Mouse (Mus musculus): ENCODE data around the gene Matn3. TPM values are rescaled to one million over a fixed set of nuclear protein-coding genes. Genes with fewer than 3 reads are reported as not detected.

Gene Matn3
- polyA plus RNA-seq, 1 experiment: 0.04 TPM

DNA sequence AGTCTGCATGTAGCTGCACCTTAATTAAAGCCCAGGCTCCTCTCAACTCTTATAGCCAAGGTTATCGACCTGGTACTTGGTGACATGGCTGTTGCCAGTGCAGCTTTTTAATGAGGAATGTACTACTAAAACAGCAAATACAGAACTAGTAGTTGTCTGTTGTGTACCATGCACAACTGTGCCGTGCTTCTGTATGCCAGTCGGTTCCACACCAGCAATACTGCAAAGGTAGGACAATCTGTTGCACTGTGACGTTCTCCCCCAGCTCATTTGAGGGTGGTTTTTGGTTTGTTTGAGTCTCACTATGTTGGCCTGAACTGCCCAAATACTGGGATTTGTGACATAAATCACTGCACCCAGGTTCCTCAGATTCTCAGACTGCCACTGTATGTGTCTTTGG, 8.2 kb upstream of the Matn3 start:
- no peak for DNase-seq (ENCODE audit: low read depth in 1 of 2, low spot score in 2 of 2)
- H3K4me3 ChIP-seq (ENCODE audit: extremely low read depth, insufficient read depth, insufficient read length): no peak overlapping the region
- no peaks in the 10 kb centered on the region for H3K27me3 ChIP-seq (ENCODE audit: control insufficient read depth, insufficient read depth, low read length)
- TF ChIP-seq POLR2A (IDR thresholded peaks at IDR 0.05; ENCODE audit: low read depth, low read length): no peak
- no peak for TF ChIP-seq CTCF (IDR thresholded peaks at IDR 0.05; ENCODE audit: extremely low read depth, insufficient read depth, insufficient read length, insufficient replicate concordance)
- WGBS: 95% methylated on average over 4 of the region's 4 CpGs
- no peak overlapping the region for H3K27ac ChIP-seq (ENCODE audit: insufficient read depth, low read length)
- peaks cover 29% of the 10 kb centered on the region for H3K36me3 ChIP-seq (ENCODE audit: control insufficient read depth, insufficient read depth, low read length)
- no peaks in the 10 kb centered on the region for H3K4me1 ChIP-seq (ENCODE audit: control insufficient read depth, insufficient read depth, insufficient read length)

DNA sequence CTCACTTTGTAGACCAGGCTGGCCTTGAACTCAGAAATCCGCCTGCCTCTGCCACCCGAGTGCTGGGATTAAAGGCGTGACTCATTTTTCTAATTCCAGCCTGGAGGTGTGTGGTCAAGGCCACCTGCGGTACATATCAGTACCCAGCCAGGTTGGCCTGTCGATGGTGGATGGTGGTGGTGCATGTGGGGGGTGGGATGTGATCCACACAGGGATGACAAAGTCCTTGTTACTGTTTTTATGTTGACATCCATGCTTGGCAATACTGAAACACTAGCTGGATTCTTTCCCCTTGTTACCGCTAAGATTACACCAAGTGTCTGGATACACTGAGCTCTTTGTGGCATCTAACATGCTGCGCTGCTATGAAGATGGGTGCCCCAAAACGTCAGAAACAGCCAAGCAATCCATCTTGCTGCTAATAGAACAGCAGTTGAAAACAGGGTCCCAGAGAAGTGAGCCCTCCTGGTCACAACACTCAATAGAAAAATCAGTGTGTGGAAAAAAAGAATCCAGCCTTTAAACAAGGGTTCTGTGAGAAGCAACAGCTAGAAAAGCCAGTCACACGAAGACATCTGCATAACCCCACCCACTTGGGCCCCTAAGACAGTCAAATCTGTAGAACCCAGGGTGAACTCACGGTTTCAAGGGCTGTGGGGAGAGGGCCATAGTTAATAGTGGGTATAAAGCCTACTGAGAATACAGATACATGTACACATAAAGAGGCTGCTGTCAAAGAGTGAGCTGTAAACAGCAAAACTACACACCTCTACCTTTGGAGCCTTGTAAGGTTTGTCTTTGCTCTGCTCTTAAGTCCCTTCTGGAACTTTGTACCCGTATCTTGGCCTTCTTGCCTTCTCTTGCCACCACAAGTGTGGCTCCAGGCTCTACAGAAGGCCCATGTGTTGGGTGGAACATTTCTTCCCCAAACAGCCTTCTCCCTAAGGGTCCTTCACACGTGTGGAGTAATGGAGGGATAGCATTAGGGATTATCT, 7.4 kb upstream of the Matn3 start:
- WGBS: 86% methylated on average over 12 of the region's 12 CpGs
- Histone ChIP-seq H3K27me3 (ENCODE audit: control insufficient read depth, insufficient read depth, low read length) (no peaks in the 10 kb centered on the region), H3K36me3 (ENCODE audit: control insufficient read depth, insufficient read depth, low read length) (peaks cover 23% of the 10 kb centered on the region), H3K4me1 (ENCODE audit: control insufficient read depth, insufficient read depth, insufficient read length) (no peaks in the 10 kb centered on the region), H3K4me3 (ENCODE audit: extremely low read depth, insufficient read depth, insufficient read length) (no peak overlapping the region), H3K27ac (ENCODE audit: insufficient read depth, low read length) (no peak overlapping the region)
- TF ChIP-seq CTCF (IDR thresholded peaks at IDR 0.05; ENCODE audit: extremely low read depth, insufficient read depth, insufficient read length, insufficient replicate concordance) (no peak), POLR2A (IDR thresholded peaks at IDR 0.05; ENCODE audit: low read depth, low read length) (no peak)
- DNase-seq (ENCODE audit: low read depth in 1 of 2, low spot score in 2 of 2): no peak

GRCm38 (mm10) chr12:8941131-8941615, 6.6 kb upstream of the Matn3 start:
- 86% methylated on average over 4 of the region's 4 CpGs for WGBS
- Histone ChIP-seq H3K36me3 (ENCODE audit: control insufficient read depth, insufficient read depth, low read length) (peaks cover 17% of the 10 kb centered on the region), H3K27ac (ENCODE audit: insufficient read depth, low read length) (peak overlapping the region; percentile 62), H3K4me1 (ENCODE audit: control insufficient read depth, insufficient read depth, insufficient read length) (no peaks in the 10 kb centered on the region), H3K27me3 (ENCODE audit: control insufficient read depth, insufficient read depth, low read length) (no peaks in the 10 kb centered on the region), H3K4me3 (ENCODE audit: extremely low read depth, insufficient read depth, insufficient read length) (no peak overlapping the region)
- DNase-seq (ENCODE audit: low read depth in 1 of 2, low spot score in 2 of 2): no peak
- TF ChIP-seq CTCF (IDR thresholded peaks at IDR 0.05; ENCODE audit: extremely low read depth, insufficient read depth, insufficient read length, insufficient replicate concordance) (no peak), POLR2A (IDR thresholded peaks at IDR 0.05; ENCODE audit: low read depth, low read length) (no peak)

GRCm38 (mm10) chr12:8941699-8942392, 5.9 kb upstream of the Matn3 start:
- no peak for DNase-seq (ENCODE audit: low read depth in 1 of 2, low spot score in 2 of 2)
- Histone ChIP-seq H3K27me3 (ENCODE audit: control insufficient read depth, insufficient read depth, low read length) (no peaks in the 10 kb centered on the region), H3K36me3 (ENCODE audit: control insufficient read depth, insufficient read depth, low read length) (peaks cover 12% of the 10 kb centered on the region), H3K4me3 (ENCODE audit: extremely low read depth, insufficient read depth, insufficient read length) (no peak overlapping the region), H3K4me1 (ENCODE audit: control insufficient read depth, insufficient read depth, insufficient read length) (no peaks in the 10 kb centered on the region), H3K27ac (ENCODE audit: insufficient read depth, low read length) (peak overlapping the region; percentile 62; the same call in 1 of the 2 replicates)
- no peak for TF ChIP-seq CTCF (IDR thresholded peaks at IDR 0.05; ENCODE audit: extremely low read depth, insufficient read depth, insufficient read length, insufficient replicate concordance)
- no peak; the same call in 1 of the 2 replicates for TF ChIP-seq POLR2A (IDR thresholded peaks at IDR 0.05; ENCODE audit: low read depth, low read length)
- 22% methylated on average over 4 of the region's 4 CpGs for WGBS

DNA sequence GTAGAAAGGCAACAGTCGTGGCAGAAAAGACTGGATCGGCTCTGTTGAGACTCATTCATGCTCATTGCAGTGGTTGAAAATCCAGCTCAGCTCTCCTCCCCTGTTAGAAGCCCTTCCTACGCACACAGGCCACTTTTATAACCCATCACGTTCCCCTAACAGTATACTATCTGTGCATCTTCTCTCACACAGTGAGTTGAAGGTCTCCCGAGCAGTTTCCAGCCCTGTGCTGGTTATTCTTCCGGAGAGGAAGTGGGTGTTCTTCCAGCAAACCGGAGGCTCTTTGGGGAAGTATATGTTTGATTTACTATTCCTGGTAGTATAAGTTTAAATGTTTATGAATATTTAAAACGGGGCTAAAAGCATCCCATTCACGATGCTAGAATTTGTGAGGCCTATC, 566 bp upstream of the Matn3 start:
- Histone ChIP-seq H3K4me1 (ENCODE audit: control insufficient read depth, insufficient read depth, insufficient read length) (peaks cover 8% of the 10 kb centered on the region), H3K36me3 (ENCODE audit: control insufficient read depth, insufficient read depth, low read length) (no peaks in the 10 kb centered on the region), H3K27me3 (ENCODE audit: control insufficient read depth, insufficient read depth, low read length) (0 out of 2 replicates have a peak, but pooled peaks cover 2% of the 10 kb centered on the region), H3K4me3 (ENCODE audit: extremely low read depth, insufficient read depth, insufficient read length) (no peak overlapping the region), H3K27ac (ENCODE audit: insufficient read depth, low read length) (no peak overlapping the region)
- TF ChIP-seq CTCF (IDR thresholded peaks at IDR 0.05; ENCODE audit: extremely low read depth, insufficient read depth, insufficient read length, insufficient replicate concordance) (no peak), POLR2A (IDR thresholded peaks at IDR 0.05; ENCODE audit: low read depth, low read length) (no peak)
- DNase-seq (ENCODE audit: low read depth in 1 of 2, low spot score in 2 of 2): no peak
- WGBS: 21% methylated on average over 9 of the region's 9 CpGs

DNA sequence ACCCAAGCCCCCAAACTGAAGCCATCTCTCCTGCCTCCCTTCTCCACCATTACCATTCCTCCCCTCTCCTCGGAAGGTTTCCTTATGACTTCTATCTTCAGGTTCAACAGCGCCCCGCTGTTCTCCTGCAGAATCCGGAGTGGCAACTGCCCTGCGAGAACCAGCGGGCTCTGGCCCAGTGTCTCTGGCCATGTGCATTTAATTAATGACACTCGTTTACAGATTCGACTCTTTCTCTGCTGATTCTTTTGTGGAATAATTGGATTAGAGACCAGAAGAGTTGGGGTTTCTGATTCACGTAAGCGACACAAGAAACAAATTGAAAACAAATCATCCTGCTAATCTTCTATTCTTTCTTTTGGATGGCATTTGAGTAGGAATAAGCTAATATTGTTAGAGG, 5.4 kb downstream of the Matn3 start:
- H3K36me3 ChIP-seq (ENCODE audit: control insufficient read depth, insufficient read depth, low read length): no peaks in the 10 kb centered on the region
- H3K27me3 ChIP-seq (ENCODE audit: control insufficient read depth, insufficient read depth, low read length): 0 out of 2 replicates have a peak, but pooled peaks cover 2% of the 10 kb centered on the region
- 94% methylated on average over 10 of the region's 10 CpGs for WGBS
- no peak for DNase-seq (ENCODE audit: low read depth in 1 of 2, low spot score in 2 of 2)
- H3K4me3 ChIP-seq (ENCODE audit: extremely low read depth, insufficient read depth, insufficient read length): no peak overlapping the region
- H3K27ac ChIP-seq (ENCODE audit: insufficient read depth, low read length): no peak overlapping the region
- TF ChIP-seq POLR2A (IDR thresholded peaks at IDR 0.05; ENCODE audit: low read depth, low read length): no peak
- no peak for TF ChIP-seq CTCF (IDR thresholded peaks at IDR 0.05; ENCODE audit: extremely low read depth, insufficient read depth, insufficient read length, insufficient replicate concordance)
- peaks cover under 1% of the 10 kb centered on the region; the same call in 1 of the 2 replicates for H3K4me1 ChIP-seq (ENCODE audit: control insufficient read depth, insufficient read depth, insufficient read length)

Data from spleen, adult 2 months (tissue).